14 mouse cellular contexts compared by ENCODE assay signal in the genomic region with DNA sequence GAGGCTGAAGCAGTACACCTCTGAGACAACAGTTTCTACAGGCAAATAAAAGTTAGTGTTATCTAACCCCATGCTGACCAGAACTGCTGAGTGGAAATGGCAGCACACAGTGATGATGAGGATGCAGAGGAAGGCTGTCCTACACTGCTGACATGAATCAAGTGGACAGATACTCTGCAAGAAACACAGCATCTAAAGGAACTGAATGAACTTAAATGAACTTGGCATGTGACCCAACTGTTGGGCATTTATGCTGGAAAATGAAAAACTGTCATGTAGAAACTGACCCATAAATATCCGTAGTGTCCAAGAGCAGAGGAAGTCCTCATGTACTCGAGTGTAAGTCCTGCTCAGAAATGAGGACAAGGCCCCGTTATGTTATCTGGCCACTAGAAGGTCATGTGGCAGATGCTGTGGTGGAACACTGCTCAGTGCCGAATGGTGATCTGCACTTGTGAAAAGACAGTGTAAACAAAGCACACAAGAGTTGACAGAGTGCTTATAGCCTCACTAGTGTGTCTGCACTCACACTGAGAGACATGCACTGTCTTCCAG. TPM values are rescaled to one million over a fixed set of nuclear protein-coding genes. Genes with fewer than 3 reads are reported as not detected.
"Had no signal": no experiment of that assay in that cellular context is flagged by ENCODE, and none has a peak within 500 bp of the region (broad histone marks: within the 10 kb centered on the region; RNA-seq: fewer than 3 reads in every experiment).

No protein-coding gene starts in this region.

- DNase-seq: lung, embryonic 14.5 days; lung, postnatal 10 days; lung, postnatal 4 days; midbrain, embryonic 14.5 days; retina, postnatal 1 day; right cerebral cortex, adult 18-20 months; right cerebral cortex, postnatal 25 days; right cerebral cortex, postnatal 4 days; spleen, adult 18-20 months; thymus, adult 18-20 months; thymus, postnatal 14 days; thymus, postnatal 36 days had no signal

RNA-seq across cellular contexts. Expression of a gene that starts 13.9 kb away (rescaled TPM):
- total RNA-seq: megakaryocyte, adult 5-6 weeks; megakaryocyte-erythroid progenitor cell, adult 5-6 weeks had no signal
